Mouse (Mus musculus) heart, embryonic 16.5 days (tissue): Measurements from ENCODE around the gene Tnni3. TPM values are rescaled to one million over a fixed set of nuclear protein-coding genes. Genes with fewer than 3 reads are reported as not detected.
A peak's percentile ranks its signal among the peaks of the same experiment; 100 is the strongest.

Experiments
- ATAC-seq: fragments of 200-750 bp; cut with Nextera tagmentation; replicated peaks from 2 replicates; pipeline ENCODE4 v1.8.0; 2017; ENCODE audit warnings: moderate number of reproducible peaks; ENCODE audit not compliant: insufficient read depth, low FRiP score; ENCODE audit errors: extremely low read depth
- H3K27ac ChIP-seq: fragments of 300-500 bp; sonication (generic); 2 replicates; pipeline ENCODE4 v1.5.1; 2014; ENCODE audit warnings: mild to moderate bottlenecking, low read length, control low read depth, moderate library complexity
- H3K27me3 ChIP-seq: fragments of 300-500 bp; sonication (generic); 2 replicates; pipeline ENCODE4 v1.6.1; 2014; ENCODE audit warnings: low read length, mixed read lengths; ENCODE audit not compliant: control insufficient read depth, insufficient read depth
- H3K36me3 ChIP-seq: fragments of 300-500 bp; sonication (generic); 2 replicates; pipeline ENCODE4 v1.6.1; 2014; ENCODE audit not compliant: control insufficient read depth, insufficient read depth
- H3K4me1 ChIP-seq: fragments of 300-500 bp; sonication (generic); 2 replicates; pipeline ENCODE4 v1.6.1; 2014; ENCODE audit warnings: low read length, mixed read lengths; ENCODE audit not compliant: control insufficient read depth, insufficient read depth
- H3K4me2 ChIP-seq: fragments of 300-500 bp; sonication (generic); 2 replicates; pipeline ENCODE4 v1.6.1; 2014; ENCODE audit warnings: low read depth, mild to moderate bottlenecking, control low read depth, low read length
- H3K4me3 ChIP-seq: fragments of 300-500 bp; sonication (generic); 2 replicates; pipeline ENCODE4 v1.5.1; 2014; ENCODE audit warnings: mild to moderate bottlenecking, control low read depth, low read length
- H3K9ac ChIP-seq: fragments of 300-500 bp; sonication (generic); 2 replicates; pipeline ENCODE4 v1.6.1; 2014; ENCODE audit warnings: low read length, control low read depth
- H3K9me3 ChIP-seq: fragments of 300-500 bp; sonication (generic); replicated peaks from 2 replicates; pipeline ENCODE4 v1.6.1; 2016; ENCODE audit warnings: low read length; ENCODE audit not compliant: control insufficient read depth
- WGBS: fragments of 180-500 bp; shearing (Covaris S2); extraction: QIAGEN DNeasy Blood & Tissue Kit; methylation state at CpG from one replicate; pipeline ENCODE4 v1.1.7; 2014; 5-methylcytosine and 5-hydroxymethylcytosine counted together
- polyA plus RNA-seq: library from polyadenylated mRNA; unstranded; fragments of >200 nt; fragmentation: Nextera tagmentation; extraction: Ambion mirVana; gene quantifications from 2 replicates; pipeline ENCODE4 v1.2.1, GENCODE M21; 2015

Tnni3 gene
- polyA plus RNA-seq, 1 experiment from 2014 or later: 3,984 TPM

DNA sequence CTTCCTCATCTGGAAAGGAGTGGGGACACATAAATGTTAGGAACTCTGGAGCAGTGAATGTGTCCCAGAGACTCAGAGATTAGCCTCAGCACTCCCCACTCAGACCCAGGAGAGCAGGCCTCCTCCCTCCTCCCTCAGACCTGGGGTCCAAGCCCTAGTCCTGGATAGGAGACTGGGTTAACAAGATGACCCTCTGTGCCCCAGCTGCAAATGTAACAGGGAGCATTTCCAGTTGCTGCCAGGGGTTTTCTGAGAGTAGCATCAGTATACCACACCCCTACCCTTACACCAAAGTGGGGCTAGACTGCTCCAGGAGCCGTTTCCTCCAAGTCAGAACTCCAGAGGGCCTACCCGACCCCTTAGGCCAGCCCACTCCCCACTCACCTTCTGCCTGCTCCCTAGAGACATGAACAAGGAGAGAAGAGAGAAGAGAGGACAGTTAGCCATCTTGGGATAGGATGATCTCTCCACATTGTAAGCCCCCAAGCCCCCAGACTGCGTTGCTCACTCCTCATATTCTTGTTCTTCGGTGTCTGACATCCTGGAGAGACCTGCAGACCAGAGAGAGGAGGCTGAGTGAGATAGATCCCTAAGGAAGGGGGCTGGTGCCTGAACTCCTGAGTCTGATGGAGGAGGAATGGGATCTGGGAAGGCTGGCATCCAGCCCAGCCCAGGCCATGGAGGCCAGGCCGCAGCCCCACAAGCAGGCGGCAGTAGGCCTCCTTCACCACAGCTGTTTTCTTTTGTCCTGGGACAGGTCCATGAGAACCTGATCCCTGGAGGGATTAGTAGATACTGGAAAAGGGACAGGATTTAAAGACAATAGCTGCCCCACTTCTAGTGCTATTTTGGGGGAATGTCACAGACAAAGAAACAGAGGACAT is 10.0 kb downstream of the Tnni3 start:
- Histone ChIP-seq H3K4me1 (peaks cover 68% of the 10 kb centered on the region), H3K27ac (peak overlapping the region; percentile 94), H3K4me3 (no peak overlapping the region)

DNA sequence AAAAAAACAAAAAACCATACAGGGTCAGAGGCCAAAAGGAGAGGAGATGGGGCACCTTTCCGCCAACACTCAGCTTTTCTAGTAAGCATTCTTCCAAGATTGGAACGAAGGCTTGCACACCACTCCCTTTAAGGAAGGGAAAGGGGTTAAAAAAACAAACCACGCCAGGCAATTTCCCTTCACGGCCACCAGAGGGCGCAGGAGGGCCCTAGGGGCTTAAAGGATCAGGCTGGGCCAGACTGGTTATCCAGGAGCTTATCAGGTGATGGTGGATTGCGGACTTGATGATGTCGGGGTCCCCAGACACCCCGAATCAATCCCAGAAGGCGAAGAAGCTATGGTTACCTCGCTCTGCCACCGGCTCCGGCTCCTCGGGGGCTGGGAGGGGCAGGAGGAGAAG is 10.8 kb downstream of the Tnni3 start:
- 24% methylated on average over 13 of the region's 13 CpGs for WGBS
- peak overlapping the region; percentile 94 for H3K27ac ChIP-seq
- peaks cover 4% of the 10 kb centered on the region for H3K36me3 ChIP-seq
- H3K9ac ChIP-seq: peak overlapping the region; percentile 45; the same call in 1 of the 2 replicates
- peak overlapping the region; percentile 31; the same call in 1 of the 2 replicates for H3K4me2 ChIP-seq
- ATAC-seq: no peak
- H3K4me3 ChIP-seq: no peak overlapping the region
- no peaks in the 10 kb centered on the region for H3K9me3 ChIP-seq
- H3K27me3 ChIP-seq: no peaks in the 10 kb centered on the region
- peaks cover 66% of the 10 kb centered on the region for H3K4me1 ChIP-seq

More for the DNA sequence above, 10.0 kb downstream of the Tnni3 start:
- ATAC-seq: peak; percentile 5; the same call in 1 of the 2 replicates
- H3K4me2 ChIP-seq: peak overlapping the region; percentile 31
- WGBS: 33% methylated on average over 6 of the region's 6 CpGs
- no peaks in the 10 kb centered on the region for H3K27me3 ChIP-seq
- no peaks in the 10 kb centered on the region for H3K9me3 ChIP-seq
- H3K36me3 ChIP-seq: peaks cover 6% of the 10 kb centered on the region
- H3K9ac ChIP-seq: peak overlapping the region; percentile 57

DNA sequence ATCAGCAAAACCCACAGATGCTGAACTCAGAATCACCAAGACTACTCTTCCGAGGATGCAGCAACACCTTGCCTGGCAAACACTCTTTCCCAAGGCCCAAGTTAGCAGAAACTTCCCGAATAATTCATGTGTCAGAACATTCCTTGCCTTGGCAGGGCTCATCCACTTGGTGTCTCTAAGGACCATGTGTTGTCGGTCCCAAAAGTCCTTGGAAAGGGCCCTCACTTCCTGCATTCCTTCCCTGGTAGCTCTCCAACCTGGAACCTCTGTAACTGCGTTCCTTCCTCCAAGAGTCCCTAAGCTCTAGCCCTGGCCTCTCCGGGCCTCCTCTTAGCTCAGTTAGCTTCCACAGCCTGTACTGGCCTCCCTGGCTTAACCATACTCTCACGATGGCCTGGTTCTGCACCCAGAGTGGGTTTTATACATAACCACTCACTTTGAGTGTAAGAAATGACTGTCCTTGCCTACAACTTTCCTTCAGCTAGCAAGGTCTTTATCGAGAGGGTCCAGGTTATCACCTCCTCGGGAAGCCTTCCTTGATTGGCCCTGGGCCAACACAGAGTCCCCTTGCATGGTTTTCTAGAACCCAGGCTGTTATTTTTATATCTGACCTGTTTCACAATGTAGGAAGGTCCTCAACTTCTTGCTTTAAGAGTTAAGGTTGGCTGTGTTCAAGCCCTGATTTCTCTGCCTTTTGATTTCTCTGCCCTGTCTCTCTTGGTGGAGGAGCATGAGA is 12.4 kb downstream of the Tnni3 start:
- Histone ChIP-seq H3K36me3 (no peaks in the 10 kb centered on the region), H3K27me3 (no peaks in the 10 kb centered on the region), H3K4me3 (no peak overlapping the region), H3K4me2 (peak overlapping the region; percentile 41), H3K27ac (peak overlapping the region; percentile 88), H3K4me1 (peaks cover 59% of the 10 kb centered on the region), H3K9ac (peak overlapping the region; percentile 68), H3K9me3 (no peaks in the 10 kb centered on the region)
- 22% methylated on average over 8 of the region's 8 CpGs for WGBS
- no peak for ATAC-seq

DNA sequence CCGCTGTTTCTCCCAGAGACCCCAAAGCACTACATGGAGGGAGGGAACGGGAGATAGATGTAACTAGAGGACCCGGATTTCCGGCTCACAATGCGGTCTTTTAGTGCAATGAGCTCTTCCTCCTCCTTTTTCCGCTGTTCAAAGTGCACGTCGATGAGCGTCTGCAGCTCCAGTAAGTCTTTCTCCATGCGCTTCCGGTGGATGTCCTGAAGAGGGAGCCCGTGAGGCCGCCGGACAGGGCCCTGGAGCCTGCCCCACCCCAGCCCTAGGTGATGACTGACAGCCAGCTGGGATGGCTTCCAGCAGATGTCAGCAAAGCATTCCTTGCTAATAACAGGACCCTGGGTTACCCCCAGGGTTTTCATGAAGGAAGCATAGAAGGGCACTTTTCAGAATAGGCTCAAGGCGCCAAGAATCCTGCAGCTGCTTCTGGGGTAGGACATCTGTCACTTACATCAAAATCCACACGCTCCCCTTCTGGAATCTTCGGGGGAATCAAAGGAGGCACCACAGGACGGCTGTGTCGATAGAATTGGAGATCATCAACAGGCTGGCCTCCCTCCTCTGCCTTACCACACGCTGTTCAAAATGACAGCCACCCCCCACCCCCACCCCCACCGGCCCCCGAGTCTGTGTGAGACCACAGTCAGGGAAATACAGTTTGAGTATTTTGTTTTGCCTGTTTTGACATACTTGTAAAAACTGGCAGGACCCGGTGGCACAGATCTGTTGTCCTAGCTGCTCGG is 14.0 kb downstream of the Tnni3 start:
- WGBS: 9% methylated on average over 24 of the region's 24 CpGs
- no peaks in the 10 kb centered on the region for H3K36me3 ChIP-seq
- H3K9me3 ChIP-seq: no peaks in the 10 kb centered on the region
- H3K4me1 ChIP-seq: peaks cover 47% of the 10 kb centered on the region
- no peaks in the 10 kb centered on the region for H3K27me3 ChIP-seq
- H3K9ac ChIP-seq: peak overlapping the region; percentile 53
- ATAC-seq: peak; percentile 85
- H3K4me2 ChIP-seq: peak overlapping the region; percentile 46
- H3K27ac ChIP-seq: peak overlapping the region; percentile 88
- 0 out of 2 replicates have a peak overlapping the region, but pooled peaks have one; percentile 13 for H3K4me3 ChIP-seq

DNA sequence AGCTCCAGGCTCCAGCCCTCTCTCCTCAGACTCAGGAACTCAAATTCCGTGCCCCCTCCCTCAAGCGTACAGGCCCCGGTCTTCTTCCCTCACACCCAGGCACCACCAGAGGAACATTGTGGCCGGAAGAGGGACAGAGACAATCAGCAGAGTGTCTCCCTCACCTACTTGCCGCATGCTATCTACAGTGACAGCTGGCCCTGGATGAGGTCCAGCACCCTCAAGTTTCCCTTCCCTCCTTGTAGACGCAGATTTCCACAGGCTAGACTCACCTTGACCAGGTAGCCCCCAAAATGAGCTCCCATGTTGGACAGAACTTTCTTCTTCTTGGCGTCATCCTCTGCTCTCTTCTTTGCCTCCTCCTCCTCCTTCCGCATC is 15.3 kb downstream of the Tnni3 start:
- Histone ChIP-seq H3K36me3 (0 out of 2 replicates have a peak, but pooled peaks cover 2% of the 10 kb centered on the region), H3K27me3 (no peaks in the 10 kb centered on the region), H3K4me2 (no peak overlapping the region), H3K9me3 (no peaks in the 10 kb centered on the region), H3K9ac (0 out of 2 replicates have a peak overlapping the region, but pooled peaks have one; percentile 22), H3K4me3 (no peak overlapping the region), H3K4me1 (peaks cover 38% of the 10 kb centered on the region), H3K27ac (no peak overlapping the region)
- whole genome bisulfite sequencing: 78% methylated on average over 8 of the region's 8 CpGs
- no peak for ATAC-seq

DNA sequence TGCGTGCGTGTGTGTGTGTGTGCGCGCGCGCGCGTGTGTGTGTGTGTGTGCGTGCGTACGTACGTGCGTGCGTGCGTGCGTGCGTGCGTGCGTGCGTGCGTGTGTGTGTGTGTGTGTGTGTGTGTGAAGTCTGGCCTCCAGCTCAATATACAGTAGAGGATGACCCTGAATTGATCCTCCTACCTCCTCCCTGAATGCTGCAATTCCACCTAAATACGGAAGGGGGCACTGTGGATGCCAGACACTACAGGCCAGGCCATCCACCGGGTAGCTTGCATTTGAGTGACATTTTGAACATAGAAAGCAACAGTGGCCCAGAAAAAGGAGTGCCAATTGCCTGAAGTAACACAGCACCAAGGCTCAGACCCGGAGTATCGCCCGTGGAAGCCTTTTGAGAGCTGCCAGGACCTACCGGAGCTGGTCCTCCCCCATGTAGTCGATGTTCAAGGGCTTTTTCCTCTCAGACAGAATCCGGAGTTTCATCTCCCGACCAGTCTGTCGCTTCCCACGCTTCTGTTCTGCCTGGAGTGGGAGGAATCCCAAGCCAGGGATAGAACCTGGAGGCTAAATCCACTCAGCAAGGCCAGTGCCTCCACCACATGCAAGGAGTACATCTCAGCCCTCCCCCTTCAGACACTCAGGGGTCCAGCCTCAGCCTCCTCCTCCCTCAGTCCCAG is 15.8 kb downstream of the Tnni3 start:
- Histone ChIP-seq H3K4me3 (no peak overlapping the region), H3K27me3 (no peaks in the 10 kb centered on the region), H3K4me1 (peaks cover 36% of the 10 kb centered on the region), H3K9me3 (no peaks in the 10 kb centered on the region), H3K4me2 (no peak overlapping the region), H3K27ac (no peak overlapping the region), H3K9ac (0 out of 2 replicates have a peak overlapping the region, but pooled peaks have one; percentile 22), H3K36me3 (0 out of 2 replicates have a peak, but pooled peaks cover 2% of the 10 kb centered on the region)
- WGBS: 74% methylated on average over 24 of the region's 32 CpGs
- no peak for ATAC-seq

DNA sequence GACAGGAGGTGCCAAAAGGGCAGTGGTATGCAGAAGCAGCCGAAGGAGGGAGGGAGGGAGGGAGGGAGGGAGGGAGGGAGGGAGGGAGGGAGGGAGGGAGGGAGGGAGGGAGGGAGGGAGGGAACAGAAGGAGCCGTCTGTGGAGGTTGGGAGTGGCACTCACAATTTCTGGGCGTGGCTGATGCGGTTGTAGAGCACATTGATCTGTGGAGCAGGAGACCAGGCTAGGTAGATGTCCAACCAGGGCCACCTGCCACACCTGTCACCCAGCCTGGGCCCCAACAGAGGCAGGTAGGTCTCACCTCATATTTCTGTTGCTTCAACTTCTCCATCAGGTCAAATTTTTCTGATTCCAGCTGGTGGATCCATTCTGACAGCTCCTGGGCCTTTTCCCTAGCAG is 16.8 kb downstream of the Tnni3 start:
- 0 out of 2 replicates have a peak, but pooled peaks cover 2% of the 10 kb centered on the region for H3K36me3 ChIP-seq
- H3K27me3 ChIP-seq: no peaks in the 10 kb centered on the region
- H3K9me3 ChIP-seq: no peaks in the 10 kb centered on the region
- no peak for ATAC-seq
- H3K27ac ChIP-seq: no peak overlapping the region
- H3K4me3 ChIP-seq: no peak overlapping the region
- WGBS: 78% methylated on average over 3 of the region's 4 CpGs
- H3K4me2 ChIP-seq: no peak overlapping the region
- H3K9ac ChIP-seq: no peak overlapping the region
- peaks cover 35% of the 10 kb centered on the region for H3K4me1 ChIP-seq
